In the genomic region with DNA sequence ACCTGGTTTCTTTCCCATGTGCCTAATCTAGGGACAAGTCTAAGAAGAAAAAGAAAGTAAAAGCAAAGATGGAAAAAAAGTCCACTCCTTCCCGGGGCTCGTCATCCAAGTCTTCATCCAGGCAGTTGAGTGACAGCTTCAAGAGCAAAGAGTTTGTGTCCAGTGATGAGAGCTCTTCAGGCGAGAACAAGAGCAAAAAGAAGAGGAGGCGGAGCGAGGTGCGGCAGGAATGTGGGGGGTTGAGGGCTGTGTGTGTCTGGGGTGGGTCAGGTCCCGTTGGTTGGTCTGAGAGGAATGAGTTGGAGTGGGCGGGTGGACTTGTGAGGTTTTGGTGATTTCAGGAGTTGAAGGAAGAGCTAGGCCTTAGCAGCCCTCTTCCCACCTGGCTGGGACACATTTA, we compare ENCODE assay signal across 22 mouse cellular contexts. TPM values are rescaled to one million over a fixed set of nuclear protein-coding genes. Genes with fewer than 3 reads are reported as not detected.
DNase-seq lines count a peak whose midpoint lies in the region; ATAC-seq and TF ChIP-seq lines count a peak whose summit lies in the region.
"Had no signal": no experiment of that assay in that cellular context is flagged by ENCODE, and none has a peak within 500 bp of the region (broad histone marks: within the 10 kb centered on the region; RNA-seq: fewer than 3 reads in every experiment).

No protein-coding gene starts in this region.

- TF ChIP-seq EP300 in ES-Bruce4 (IDR thresholded peaks at IDR 0.05; ENCODE audit: insufficient read depth, low read depth, low read length), result no peak

- peaks cover 6% of the 10 kb centered on the region for H3K4me1 ChIP-seq in ES-Bruce4 (ENCODE audit: control insufficient read depth, insufficient read depth, low read length)
- peaks cover 40% of the 10 kb centered on the region for H3K4me1 ChIP-seq in embryonic facial prominence, embryonic 15.5 days
- H3K4me1 ChIP-seq in forebrain, postnatal 0 days (ENCODE audit: insufficient read depth), result peaks cover 30% of the 10 kb centered on the region

- H3K36me3 ChIP-seq in ES-Bruce4 (ENCODE audit: control insufficient read depth, insufficient read depth, low read length, poor library complexity, severe bottlenecking), result peaks cover 53% of the 10 kb centered on the region
- peaks cover 56% of the 10 kb centered on the region for H3K36me3 ChIP-seq in embryonic facial prominence, embryonic 15.5 days
- peaks cover 56% of the 10 kb centered on the region for H3K36me3 ChIP-seq in forebrain, postnatal 0 days (ENCODE audit: insufficient read depth)

- no peak overlapping the region for H3K9ac ChIP-seq in ES-Bruce4 (ENCODE audit: low read depth, poor library complexity, severe bottlenecking)
- no peak overlapping the region; the same call in 1 of the 2 replicates for H3K9ac ChIP-seq in embryonic facial prominence, embryonic 15.5 days
- no peak overlapping the region for H3K9ac ChIP-seq in forebrain, postnatal 0 days
- H3K9ac ChIP-seq: liver, embryonic 14.5 days; midbrain, embryonic 15.5 days had no signal

- no peak overlapping the region for H3K4me3 ChIP-seq in ES-Bruce4 (ENCODE audit: low read depth, low read length)
- no peak overlapping the region for H3K4me3 ChIP-seq in embryonic facial prominence, embryonic 15.5 days (replicated peaks)
- H3K4me3 ChIP-seq in forebrain, postnatal 0 days (ENCODE audit: low read depth, low read length), result no peak overlapping the region
- H3K4me3 ChIP-seq: forebrain, embryonic 12.5 days; midbrain, embryonic 15.5 days had no signal

- peak; percentile 2 for DNase-seq in kidney, adult 9 months
- DNase-seq in kidney, postnatal 10 days, result no peak
- DNase-seq in lung, postnatal 14 days, result peak; percentile 41
- no peak for DNase-seq in right cerebral cortex, postnatal 4 days
- no peak for DNase-seq in forebrain, postnatal 0 days
- no peak for DNase-seq in cerebellum, adult 9-11 months
- DNase-seq: adrenal gland, postnatal 10 days; cerebellum, adult 18-20 months; gastrocnemius, postnatal 36 days; heart, postnatal 14 days; kidney, adult 2 months; kidney, postnatal 4 days; thymus, postnatal 25 days had no signal

- TF ChIP-seq CTCF in ES-Bruce4 (IDR thresholded peaks at IDR 0.05; ENCODE audit: low read depth, low read length), result no peak
- no peak for TF ChIP-seq CTCF in forebrain, postnatal 0 days (IDR thresholded peaks at IDR 0.05; ENCODE audit: low read depth)

- peak overlapping the region; percentile 68; the same call in 1 of the 2 replicates for H3K27ac ChIP-seq in ES-Bruce4 (ENCODE audit: insufficient read depth, low read length)
- H3K27ac ChIP-seq in embryonic facial prominence, embryonic 15.5 days (replicated peaks), result peak overlapping the region; percentile 99
- no peak overlapping the region for H3K27ac ChIP-seq in forebrain, postnatal 0 days (ENCODE audit: low read depth, low read length)
- H3K27ac ChIP-seq: forebrain, embryonic 12.5 days; liver, embryonic 14.5 days; midbrain, embryonic 15.5 days had no signal

- ATAC-seq in embryonic facial prominence, embryonic 15.5 days (ENCODE audit: insufficient number of reproducible peaks, low FRiP score, low TSS enrichment, low read depth), result no peak
- ATAC-seq in forebrain, postnatal 0 days, result no peak
- ATAC-seq: midbrain, embryonic 15.5 days had no signal

- 77% methylated on average over 8 of the region's 8 CpGs for WGBS in embryonic facial prominence, embryonic 15.5 days
- WGBS in forebrain, postnatal 0 days, result 79% methylated on average over 8 of the region's 8 CpGs

- no peaks in the 10 kb centered on the region for H3K27me3 ChIP-seq in ES-Bruce4 (ENCODE audit: control insufficient read depth, insufficient read depth, low read length, poor library complexity, severe bottlenecking)
- H3K27me3 ChIP-seq in embryonic facial prominence, embryonic 15.5 days, result no peaks in the 10 kb centered on the region
- no peaks in the 10 kb centered on the region for H3K27me3 ChIP-seq in forebrain, postnatal 0 days (ENCODE audit: insufficient read depth, low read length)
- H3K27me3 ChIP-seq: forebrain, embryonic 12.5 days; midbrain, embryonic 15.5 days had no signal

- H3K9me3 ChIP-seq in ES-Bruce4 (replicated peaks; ENCODE audit: control insufficient read depth, insufficient read depth, low read length, poor library complexity, severe bottlenecking), result no peaks in the 10 kb centered on the region
- H3K9me3 ChIP-seq in embryonic facial prominence, embryonic 15.5 days (replicated peaks), result no peaks in the 10 kb centered on the region
- no peaks in the 10 kb centered on the region for H3K9me3 ChIP-seq in forebrain, postnatal 0 days (ENCODE audit: low read length)
- H3K9me3 ChIP-seq: forebrain, embryonic 12.5 days; midbrain, embryonic 15.5 days had no signal

- H3K4me2 ChIP-seq in embryonic facial prominence, embryonic 15.5 days (replicated peaks), result no peak overlapping the region
- no peak overlapping the region for H3K4me2 ChIP-seq in forebrain, postnatal 0 days (ENCODE audit: low read depth)
- H3K4me2 ChIP-seq: midbrain, embryonic 15.5 days had no signal

- no peak for TF ChIP-seq POLR2A in ES-Bruce4 (IDR thresholded peaks at IDR 0.05; ENCODE audit: insufficient read depth, low read length)

RNA-seq across cellular contexts. Expression of a gene that starts 1.6 kb away (rescaled TPM):
- 27.1 and 33.6 TPM in 2 replicates for polyA plus RNA-seq in ES-Bruce4 (2011; ENCODE audit: insufficient read depth, insufficient read length, low read depth, missing spikeins)
- polyA plus RNA-seq in embryonic facial prominence, embryonic 15.5 days (2015; fragmentation: Nextera tagmentation; extraction: Ambion mirVana), result 63.8 and 68.0 TPM in 2 replicates
- 47.9 and 77.0 TPM in 2 replicates for total RNA-seq in forebrain, postnatal 0 days (2014; rRNA removed)
- 15.7 and 22.8 TPM in 2 replicates for polyA plus RNA-seq in forebrain, postnatal 0 days (2015; fragmentation: Nextera tagmentation; extraction: Ambion mirVana)

RNA-seq across cellular contexts. Expression of a gene that starts 9.0 kb away (rescaled TPM):
- 1.3 and 2.5 TPM in 2 replicates for polyA plus RNA-seq in ES-Bruce4 (2011; ENCODE audit: insufficient read depth, insufficient read length, low read depth, missing spikeins)
- polyA plus RNA-seq in embryonic facial prominence, embryonic 15.5 days (2015; fragmentation: Nextera tagmentation; extraction: Ambion mirVana), result 1.2 and 1.7 TPM in 2 replicates
- 1.2 TPM in 1 of 2 replicates, not detected in the other for total RNA-seq in forebrain, postnatal 0 days (2014; rRNA removed)
- 0.35 and 0.41 TPM in 2 replicates for polyA plus RNA-seq in forebrain, postnatal 0 days (2015; fragmentation: Nextera tagmentation; extraction: Ambion mirVana)
- total RNA-seq: MEL had no signal

RNA-seq across cellular contexts. Expression of a gene that starts 9.2 kb away (rescaled TPM):
- polyA plus RNA-seq in ES-Bruce4 (2011; ENCODE audit: insufficient read depth, insufficient read length, low read depth, missing spikeins), result 228 and 238 TPM in 2 replicates
- 236 and 250 TPM in 2 replicates for polyA plus RNA-seq in embryonic facial prominence, embryonic 15.5 days (2015; fragmentation: Nextera tagmentation; extraction: Ambion mirVana)
- total RNA-seq in forebrain, postnatal 0 days (2014; rRNA removed), result 131 and 144 TPM in 2 replicates
- 137 and 155 TPM in 2 replicates for polyA plus RNA-seq in forebrain, postnatal 0 days (2015; fragmentation: Nextera tagmentation; extraction: Ambion mirVana)

RNA-seq across cellular contexts. Expression of a gene that starts 58.2 kb away (rescaled TPM):
- polyA plus RNA-seq in ES-Bruce4 (2011; ENCODE audit: insufficient read depth, insufficient read length, low read depth, missing spikeins), result not detected in 2 replicates
- not detected in 2 replicates for polyA plus RNA-seq in embryonic facial prominence, embryonic 15.5 days (2015; fragmentation: Nextera tagmentation; extraction: Ambion mirVana)
- not detected in 2 replicates for total RNA-seq in forebrain, postnatal 0 days (2014; rRNA removed)
- not detected in 2 replicates for polyA plus RNA-seq in forebrain, postnatal 0 days (2015; fragmentation: Nextera tagmentation; extraction: Ambion mirVana)
- total RNA-seq: gastrocnemius, postnatal 36 days; heart, postnatal 14 days; layer of hippocampus, postnatal 14 days; left cerebral cortex, postnatal 14 days; MEL had no signal
- polyA plus RNA-seq: cortical plate, adult 2 months; forebrain, embryonic 12.5 days; midbrain, embryonic 15.5 days had no signal

Comparison
In these comparisons a context has a peak if more than half of its experiments do, and no peak if none do; other contexts are left out.
1. DNase-seq: peak in kidney, adult 9 months (single experiment) and lung, postnatal 14 days (single experiment); none in kidney, postnatal 10 days (single experiment), right cerebral cortex, postnatal 4 days (single experiment), forebrain, postnatal 0 days (single experiment) and cerebellum, adult 9-11 months (single experiment).